Mouse (Mus musculus) lung, postnatal 0 days (tissue): ENCODE data around the gene Farsa.

Source experiments
- CTCF ChIP-seq: IDR thresholded peaks from 2 replicates; pipeline ENCODE4 v1.5.1; 2016; ENCODE audit warnings: antibody characterized with exemption, mild to moderate bottlenecking
- EP300 ChIP-seq: IDR thresholded peaks from 2 replicates; pipeline ENCODE4 v1.6.1; 2016; ENCODE audit warnings: antibody characterized with exemption, mild to moderate bottlenecking, control low read depth

GRCm38 (mm10) chr8:84873016-84873415 lies 16.2 kb downstream of the Farsa start:
- TF ChIP-seq CTCF (no peak), EP300 (no peak)
